Mouse (Mus musculus): ENCODE measurements at regions not wholly inside any gene's neighbourhood (a gene's known extent, or its start where the extent isn't known, plus 50 kb on each side); places are given as distances from the start of the nearest gene placed in this dataset.
A peak's percentile ranks its signal among the peaks of the same experiment; 100 is the strongest.

- DNase-seq (ENCODE audit: low read depth, low spot score) = no peak
Measured at GRCm38 (mm10) chr6:126588761-126589160, 53.5 kb upstream of the Kcna5 start.

GRCm38 (mm10) chr6:126587476-126587875, 52.3 kb upstream of the Kcna5 start:
- DNase-seq (ENCODE audit: low read depth, low spot score) = no peak

GRCm38 (mm10) chr6:126585813-126586212, 50.6 kb upstream of the Kcna5 start:
- DNase-seq (ENCODE audit: low read depth, low spot score) = peak; percentile 20

All from retina, postnatal 7 days (tissue).